Mouse (Mus musculus) midbrain, embryonic 14.5 days (tissue): ENCODE results near the gene Piwil4. TPM values are rescaled to one million over a fixed set of nuclear protein-coding genes. Genes with fewer than 3 reads are reported as not detected.

Experiments
- ATAC-seq: fragments of 200-750 bp; cut with Nextera tagmentation; 2 replicates; pipeline ENCODE4 v1.8.0; 2017; ENCODE audit warnings: moderate number of reproducible peaks, moderate library complexity; ENCODE audit not compliant: low FRiP score, low TSS enrichment
- DNase-seq: peaks from one replicate; pipeline ENCODE4 v3.0.0-alpha.2; 2015
- H3K27ac ChIP-seq: fragments of 300-500 bp; sonication (generic); replicated peaks from 2 replicates; pipeline ENCODE4 v1.5.1; 2014; ENCODE audit warnings: mild to moderate bottlenecking, low read depth, low read length, moderate library complexity
- H3K27me3 ChIP-seq: fragments of 300-500 bp; sonication (generic); 2 replicates; pipeline ENCODE4 v1.6.1; 2014; ENCODE audit warnings: low read length, control low read depth, mixed read lengths; ENCODE audit not compliant: control insufficient read depth, insufficient read depth
- H3K36me3 ChIP-seq: fragments of 300-500 bp; sonication (generic); 2 replicates; pipeline ENCODE4 v1.6.1; 2014; ENCODE audit warnings: low read length, control low read depth; ENCODE audit not compliant: control insufficient read depth, insufficient read depth
- H3K4me1 ChIP-seq: fragments of 300-500 bp; sonication (generic); 2 replicates; pipeline ENCODE4 v1.6.1; 2014; ENCODE audit warnings: mild to moderate bottlenecking, antibody characterized with exemption, low read length, control low read depth; ENCODE audit not compliant: control insufficient read depth, insufficient read depth
- H3K4me2 ChIP-seq: fragments of 300-500 bp; sonication (generic); 2 replicates; pipeline ENCODE4 v1.6.1; 2014; ENCODE audit warnings: mild to moderate bottlenecking, low read length, moderate library complexity
- H3K4me3 ChIP-seq: fragments of 300-500 bp; sonication (generic); replicated peaks from 2 replicates; pipeline ENCODE4 v1.5.1; 2014; ENCODE audit warnings: low read depth, low read length
- H3K9ac ChIP-seq: fragments of 300-500 bp; sonication (generic); replicated peaks from 2 replicates; pipeline ENCODE4 v1.6.1; 2014; ENCODE audit warnings: mild to moderate bottlenecking, low read length, moderate library complexity
- H3K9me3 ChIP-seq: fragments of 300-500 bp; sonication (generic); 2 replicates; pipeline ENCODE4 v1.6.1; 2016; ENCODE audit warnings: low read length, control low read depth, mixed read lengths; ENCODE audit not compliant: control insufficient read depth
- WGBS: fragments of 180-500 bp; shearing (Covaris S2); extraction: QIAGEN DNeasy Blood & Tissue Kit; methylation state at CpG from one replicate; pipeline ENCODE4 v1.1.7; 2014; 5-methylcytosine and 5-hydroxymethylcytosine counted together
- polyA plus RNA-seq: library from polyadenylated mRNA; unstranded; fragments of >200 nt; fragmentation: Nextera tagmentation; extraction: Ambion mirVana; gene quantifications from 2 replicates; pipeline ENCODE4 v1.2.1, GENCODE M21; 2014

Gene Piwil4
- 0.40 and 0.41 TPM in 2 replicates for polyA plus RNA-seq

DNA sequence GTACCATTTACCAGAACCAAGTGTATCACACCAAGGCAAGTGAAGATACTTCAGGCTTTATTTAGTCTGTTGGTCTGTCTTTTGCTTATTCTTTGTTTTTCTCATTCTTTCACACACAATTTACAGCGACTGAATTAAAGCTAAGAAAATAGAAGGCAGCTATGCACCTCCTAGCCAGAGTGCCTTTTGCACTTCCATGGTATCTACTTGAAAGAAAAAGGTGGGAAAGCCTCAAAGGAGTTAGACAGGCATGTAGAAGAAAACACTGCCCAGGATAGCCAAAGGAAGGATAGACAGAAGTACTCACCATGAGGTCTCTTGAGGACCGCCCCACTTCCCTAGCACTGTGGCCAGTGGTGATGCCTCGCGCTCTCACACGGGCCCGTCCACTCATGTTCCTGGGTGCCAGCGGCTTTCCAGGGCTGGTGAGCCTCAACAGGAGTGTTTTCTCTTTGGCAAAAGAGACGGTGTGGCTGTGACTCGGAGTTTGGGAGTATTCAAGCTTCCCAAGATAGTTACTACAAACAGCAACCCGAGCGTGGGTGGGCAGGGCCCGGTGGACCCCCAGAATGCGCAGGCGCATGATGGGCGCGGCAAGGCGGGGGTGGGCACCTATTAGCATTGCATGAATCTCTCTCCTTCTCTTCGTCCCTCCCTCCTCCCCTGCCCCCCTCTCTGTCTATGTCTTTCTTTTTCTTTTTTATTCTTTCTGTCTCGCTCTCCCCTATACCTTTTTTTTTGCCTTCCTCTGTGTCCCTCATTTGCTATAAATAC lies at the start of gene Piwil4:
TSS of gene Piwil4 (minus strand) at position 583 of the 774 bp plus-strand sequence.
- DNase-seq (no peak), ATAC-seq (no peak)
- Histone ChIP-seq H3K4me1 (no peaks in the 10 kb centered on the region), H3K9me3 (no peaks in the 10 kb centered on the region), H3K4me2 (no peak within 1 kb of the TSS), H3K9ac (no peak within 1 kb of the TSS), H3K27me3 (no peaks in the 10 kb centered on the region), H3K27ac (no peak within 1 kb of the TSS), H3K36me3 (no peaks in the 10 kb centered on the region), H3K4me3 (no peak within 1 kb of the TSS)
- WGBS = 86% methylated on average over 19 of the region's 19 CpGs

DNA sequence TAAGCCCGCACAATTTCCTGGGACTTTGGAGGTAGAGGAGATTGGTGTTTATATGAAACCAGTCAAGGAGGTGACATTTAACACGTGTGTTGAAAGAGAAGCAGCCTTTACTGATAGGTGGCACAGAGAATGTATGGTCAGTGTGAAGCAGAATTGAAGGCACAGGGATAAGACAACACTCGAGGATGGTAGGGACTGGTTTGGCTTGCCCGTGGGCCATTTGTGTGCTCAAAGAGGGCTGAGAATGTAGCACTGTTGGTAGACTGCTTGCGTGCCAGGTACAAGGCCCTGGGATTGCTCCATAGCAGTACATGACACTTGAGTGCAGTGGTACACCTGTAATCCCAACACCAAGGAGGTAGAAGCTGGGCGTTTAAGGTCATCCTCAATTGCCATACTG lies 46.8 kb upstream of the Piwil4 start:
- 95% methylated on average over 6 of the region's 6 CpGs for WGBS
- no peak overlapping the region for H3K9ac ChIP-seq

GRCm38 (mm10) chr9:14784039-14785002 lies 43.8 kb upstream of the Piwil4 start, which contains the start of the genes Mre11a and Ankrd49:
Gene Mre11a (plus strand): TSS chr9:14784654.
Gene Ankrd49 (minus strand): TSS chr9:14784856.
- H3K36me3 ChIP-seq = peaks cover 25% of the 10 kb centered on the region
- H3K9me3 ChIP-seq = no peaks in the 10 kb centered on the region
- H3K27ac ChIP-seq = peak within 1 kb of the TSS; percentile 95
- H3K9ac ChIP-seq = peak within 1 kb of the TSS; percentile 80
- ATAC-seq = peak; percentile 99
- H3K4me3 ChIP-seq = peak within 1 kb of the TSS; percentile 63
- peak within 1 kb of the TSS; percentile 75 for H3K4me2 ChIP-seq
- no peaks in the 10 kb centered on the region for H3K27me3 ChIP-seq
- WGBS = under 1% methylated on average over 62 of the region's 62 CpGs
- DNase-seq = peak; percentile 98
- H3K4me1 ChIP-seq = peaks cover 4% of the 10 kb centered on the region

More for the DNA sequence above, 46.8 kb upstream of the Piwil4 start:
- H3K36me3 ChIP-seq = peaks cover 22% of the 10 kb centered on the region
- ATAC-seq = no peak
- no peak overlapping the region for H3K4me3 ChIP-seq
- H3K9me3 ChIP-seq = no peaks in the 10 kb centered on the region
- no peak for DNase-seq
- H3K4me1 ChIP-seq = peaks cover 4% of the 10 kb centered on the region
- no peak overlapping the region for H3K4me2 ChIP-seq
- H3K27ac ChIP-seq = no peak overlapping the region
- H3K27me3 ChIP-seq = no peaks in the 10 kb centered on the region

GRCm38 (mm10) chr9:14778341-14778740 lies 37.8 kb upstream of the Piwil4 start:
- 45% methylated on average over 13 of the region's 13 CpGs for WGBS
- H3K27me3 ChIP-seq = no peaks in the 10 kb centered on the region
- H3K9ac ChIP-seq = no peak overlapping the region
- H3K9me3 ChIP-seq = no peaks in the 10 kb centered on the region
- H3K4me3 ChIP-seq = no peak overlapping the region
- no peak overlapping the region for H3K27ac ChIP-seq
- H3K4me2 ChIP-seq = no peak overlapping the region
- peaks cover 20% of the 10 kb centered on the region for H3K36me3 ChIP-seq
- ATAC-seq = no peak
- DNase-seq = no peak
- H3K4me1 ChIP-seq = no peaks in the 10 kb centered on the region

GRCm38 (mm10) chr9:14773813-14774212 lies 33.3 kb upstream of the Piwil4 start:
- Histone ChIP-seq H3K27me3 (no peaks in the 10 kb centered on the region), H3K36me3 (no peaks in the 10 kb centered on the region), H3K4me3 (no peak overlapping the region), H3K9me3 (no peaks in the 10 kb centered on the region), H3K27ac (no peak overlapping the region), H3K4me2 (no peak overlapping the region), H3K4me1 (peaks cover 8% of the 10 kb centered on the region; the same call in 1 of the 2 replicates), H3K9ac (no peak overlapping the region)
- DNase-seq = peak; percentile 52
- 50% methylated on average over 2 of the region's 2 CpGs for WGBS
- no peak for ATAC-seq

DNA sequence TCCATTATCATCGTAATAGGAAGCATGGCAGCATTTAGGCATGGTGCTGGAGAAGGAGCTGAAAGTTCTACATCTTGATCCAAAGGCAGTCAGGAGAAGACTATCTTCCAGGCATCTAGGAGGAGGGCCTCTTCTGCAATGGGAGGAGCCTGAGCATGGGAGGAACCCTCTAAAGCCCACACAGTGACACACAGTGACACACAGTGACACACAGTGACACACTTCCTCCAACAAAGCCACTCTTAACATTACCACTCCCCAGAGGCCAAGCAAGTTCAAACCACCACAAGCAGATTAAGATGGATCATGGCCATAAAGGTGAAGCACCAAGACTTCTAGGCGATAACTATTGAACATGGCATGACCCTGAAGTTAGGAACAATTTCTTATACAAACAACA lies 31.5 kb upstream of the Piwil4 start:
- WGBS = 90% methylated on average over 2 of the region's 2 CpGs

GRCm38 (mm10) chr9:14770803-14771471 lies 30.4 kb upstream of the Piwil4 start, which contains the start of gene 1700012B09Rik:
Gene 1700012B09Rik (minus strand): TSS chr9:14771030.
- H3K27ac ChIP-seq = no peak within 1 kb of the TSS
- no peaks in the 10 kb centered on the region for H3K27me3 ChIP-seq
- peak; percentile 63; the same call in 1 of the 2 replicates for ATAC-seq
- H3K9ac ChIP-seq = peak within 1 kb of the TSS; percentile 23; the same call in 1 of the 2 replicates
- WGBS = 17% methylated on average over 23 of the region's 23 CpGs
- H3K4me3 ChIP-seq = no peak within 1 kb of the TSS
- DNase-seq = peak; percentile 54
- H3K36me3 ChIP-seq = no peaks in the 10 kb centered on the region
- peak within 1 kb of the TSS; percentile 22 for H3K4me2 ChIP-seq
- no peaks in the 10 kb centered on the region for H3K9me3 ChIP-seq
- peaks cover 12% of the 10 kb centered on the region; the same call in 1 of the 2 replicates for H3K4me1 ChIP-seq

More for the DNA sequence above, 31.5 kb upstream of the Piwil4 start:
- Histone ChIP-seq H3K27me3 (no peaks in the 10 kb centered on the region), H3K9me3 (no peaks in the 10 kb centered on the region), H3K9ac (no peak overlapping the region), H3K27ac (no peak overlapping the region), H3K36me3 (no peaks in the 10 kb centered on the region), H3K4me3 (no peak overlapping the region), H3K4me1 (peaks cover 12% of the 10 kb centered on the region; the same call in 1 of the 2 replicates), H3K4me2 (no peak overlapping the region)
- DNase-seq (no peak), ATAC-seq (no peak)

DNA sequence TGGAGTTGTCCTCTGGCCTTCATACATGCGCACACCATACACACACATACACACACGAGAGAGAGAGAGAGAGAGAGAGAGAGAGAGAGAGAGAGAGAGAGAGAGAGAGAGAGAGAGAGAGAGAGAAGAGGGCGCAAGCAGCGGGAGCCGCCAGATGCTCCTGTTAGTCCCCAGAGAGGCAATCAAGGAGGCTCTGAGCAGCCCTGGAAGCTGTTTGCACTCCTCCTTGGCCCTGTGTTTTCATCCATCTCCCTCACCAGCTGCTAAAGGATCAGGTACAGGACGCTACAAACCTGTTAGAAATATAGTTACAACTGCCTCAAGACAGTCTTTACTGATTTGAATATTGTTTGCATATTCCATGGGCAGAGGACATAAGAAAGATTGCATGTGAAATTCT lies 29.3 kb upstream of the Piwil4 start:
- Histone ChIP-seq H3K36me3 (no peaks in the 10 kb centered on the region), H3K9ac (no peak overlapping the region), H3K4me3 (no peak overlapping the region), H3K27ac (no peak overlapping the region), H3K9me3 (no peaks in the 10 kb centered on the region), H3K4me1 (peaks cover 12% of the 10 kb centered on the region; the same call in 1 of the 2 replicates), H3K4me2 (no peak overlapping the region), H3K27me3 (no peaks in the 10 kb centered on the region)
- WGBS = 48% methylated on average over 6 of the region's 6 CpGs
- DNase-seq (peak; percentile 36), ATAC-seq (0 out of 2 replicates have a peak, but pooled peaks have one; percentile 24)
